Comparison of ENCODE assay signal across 14 mouse cellular contexts in the genomic region with DNA sequence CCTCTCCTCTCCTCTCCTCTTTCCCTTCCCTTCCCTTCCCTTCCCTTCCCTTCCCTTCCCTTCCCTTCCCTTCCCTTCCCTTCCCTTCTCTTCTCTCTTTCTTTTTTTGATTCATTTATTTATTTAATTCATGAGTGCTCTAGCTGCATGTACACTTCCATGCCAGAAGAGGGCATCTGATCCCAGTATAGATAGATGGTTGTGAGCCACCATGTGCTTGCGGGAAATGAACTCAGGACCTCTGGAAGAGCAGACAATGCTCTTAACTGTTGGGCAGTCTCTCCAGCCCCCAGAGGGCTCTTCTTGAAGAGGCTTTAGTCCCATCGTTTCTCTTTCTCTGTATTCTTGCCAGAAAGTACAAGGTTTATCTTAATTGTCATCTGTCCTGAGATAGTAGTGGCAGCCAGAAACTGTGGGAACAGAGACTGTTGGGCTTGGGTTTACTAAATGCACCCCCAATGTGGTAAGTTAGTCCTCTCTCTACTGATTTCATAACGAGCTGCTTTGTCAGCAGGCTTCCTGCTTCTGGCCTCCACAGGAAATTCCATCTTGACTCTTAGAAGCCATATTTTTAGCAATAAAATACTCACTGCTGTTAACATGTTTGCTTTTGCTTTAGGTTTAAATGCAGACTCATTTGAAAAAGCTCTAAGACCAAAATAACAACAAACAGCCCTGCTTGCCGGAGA. TPM values are rescaled to one million over a fixed set of nuclear protein-coding genes. Genes with fewer than 3 reads are reported as not detected.
A peak's percentile ranks its signal among the peaks of the same experiment; 100 is the strongest.
DNase-seq lines count a peak whose midpoint lies in the region; ATAC-seq and TF ChIP-seq lines count a peak whose summit lies in the region.
"Had no signal": no experiment of that assay in that cellular context is flagged by ENCODE, and none has a peak within 500 bp of the region (broad histone marks: within the 10 kb centered on the region; RNA-seq: fewer than 3 reads in every experiment).

No protein-coding gene starts in this region.

- no peak for DNase-seq in cerebellum, adult 2 months
- no peak for DNase-seq in cerebellum, postnatal 4 days (ENCODE audit: low spot score in 2 of 2)
- DNase-seq in left cerebral cortex, adult 2 months (ENCODE audit: extremely low spot score in 1 of 2, low spot score in 2 of 2), result no peak
- no peak for DNase-seq in left cerebral cortex, postnatal 4 days
- DNase-seq in R1 (ENCODE audit: low read depth, low spot score), result peak; percentile 60
- DNase-seq in induced T-regulatory cell, adult 2 months (ENCODE audit: low read depth), result peak; percentile 6
- DNase-seq in frontal cortex, adult 2 months (ENCODE audit: extremely low spot score in 1 of 2, low spot score in 1 of 2), result no peak
- DNase-seq: cerebellum, adult 9-11 months; kidney, postnatal 4 days; lung, adult 2 months; right cerebral cortex, postnatal 25 days had no signal

- H3K4me1 ChIP-seq in cerebellum, adult 2 months (ENCODE audit: control insufficient read depth, insufficient read depth, low read length), result no peaks in the 10 kb centered on the region
- H3K4me1 ChIP-seq: midbrain, embryonic 12.5 days; neural tube, embryonic 15.5 days had no signal

- 49% methylated on average over 4 of the region's 4 CpGs for whole genome bisulfite sequencing in cerebellum, adult 2 months

- H3K27me3 ChIP-seq in cerebellum, adult 2 months (ENCODE audit: control insufficient read depth, insufficient read depth, low read length), result no peaks in the 10 kb centered on the region
- H3K27me3 ChIP-seq: midbrain, embryonic 12.5 days; neural tube, embryonic 15.5 days had no signal

- H3K4me3 ChIP-seq in cerebellum, adult 2 months (replicated peaks; ENCODE audit: insufficient read depth, low read depth, low read length), result no peak overlapping the region
- no peak overlapping the region for H3K4me3 ChIP-seq in left cerebral cortex, adult 2 months
- H3K4me3 ChIP-seq: midbrain, embryonic 12.5 days; neural tube, embryonic 15.5 days had no signal

- no peak overlapping the region for H3K27ac ChIP-seq in cerebellum, adult 2 months (ENCODE audit: insufficient read depth, low read length)
- no peak overlapping the region for H3K27ac ChIP-seq in left cerebral cortex, adult 2 months
- H3K27ac ChIP-seq: midbrain, embryonic 12.5 days; neural tube, embryonic 15.5 days had no signal

- no peak for ATAC-seq in inflammation-experienced regulatory T-cells, adult 6 months

- TF ChIP-seq CTCF in cerebellum, adult 2 months (IDR thresholded peaks at IDR 0.05; ENCODE audit: borderline replicate concordance, insufficient read depth, low read depth, low read length), result peak; percentile 31; the same call in 1 of the 2 replicates
- peak; percentile 36 for TF ChIP-seq CTCF in left cerebral cortex, adult 2 months (IDR thresholded peaks at IDR 0.05)

- intact Hi-C loops in left cerebral cortex, adult 2 months (cut with DNase I), result no loop called here
- intact Hi-C loops in left cerebral cortex, postnatal 4 days (cut with DNase I), result loop anchor here (2.0 kb wide), 1 partner anchor 823 kb away; no protein-coding TSS in a partner anchor

- TF ChIP-seq POLR2A in cerebellum, adult 2 months (IDR thresholded peaks at IDR 0.05; ENCODE audit: borderline replicate concordance, insufficient read depth, low read length), result no peak

RNA-seq across cellular contexts. Expression of gene Kcnh8, which starts 36.9 kb away (rescaled TPM):
- 0.62 and 0.74 TPM in 2 replicates for polyA plus RNA-seq in cerebellum, adult 2 months (2012; rRNA removed)
- total RNA-seq in left cerebral cortex, adult 2 months (2021), result under 1 TPM; 0.59 to 0.87 TPM
- 1 to 10 TPM; 3.6 to 3.7 TPM for total RNA-seq in left cerebral cortex, postnatal 4 days (2021)
- polyA plus RNA-seq in frontal cortex, adult 2 months (2012; rRNA removed), result 1.1 and 1.9 TPM in 2 replicates
- polyA plus RNA-seq in inflammation-experienced regulatory T-cells, adult 6 months (2017; shearing (Covaris generic)), result not detected

Comparison
In these comparisons a context has a peak if more than half of its experiments do, and no peak if none do; other contexts are left out.
1. DNase-seq: peak in R1 (single experiment) and induced T-regulatory cell, adult 2 months (single experiment); none in cerebellum, adult 2 months (0 of 2), cerebellum, postnatal 4 days (0 of 2), left cerebral cortex, adult 2 months (0 of 2), left cerebral cortex, postnatal 4 days (single experiment) and frontal cortex, adult 2 months (0 of 2).